Mouse (Mus musculus): ENCODE data around the gene Ndufa8. TPM values are rescaled to one million over a fixed set of nuclear protein-coding genes. Genes with fewer than 3 reads are reported as not detected.

The Ndufa8 gene
- total RNA-seq, 2 experiments from 2014 or later, result 208 to 312 TPM

- DNase-seq (ENCODE audit: low spot score in 2 of 2), result no peak
Observed at GRCm38 (mm10) chr2:36049567-36049954, 355 bp upstream of the Ndufa8 start.

GRCm38 (mm10) chr2:36048164-36048563, 1.0 kb downstream of the Ndufa8 start:
- no peak for DNase-seq (ENCODE audit: low spot score in 2 of 2)

GRCm38 (mm10) chr2:36040872-36041271, 8.3 kb downstream of the Ndufa8 start:
- no peak for DNase-seq (ENCODE audit: low spot score in 2 of 2)

- DNase-seq (ENCODE audit: low spot score in 2 of 2), result no peak
Observed at GRCm38 (mm10) chr2:36039297-36039985, 9.8 kb downstream of the Ndufa8 start.

- DNase-seq (ENCODE audit: low spot score in 2 of 2), result no peak
Observed at GRCm38 (mm10) chr2:36035413-36036081, 13.7 kb downstream of the Ndufa8 start.

- DNase-seq (ENCODE audit: low spot score in 2 of 2), result no peak
Observed at GRCm38 (mm10) chr2:36034898-36035297, 14.3 kb downstream of the Ndufa8 start.

GRCm38 (mm10) chr2:36033966-36034365, 15.2 kb downstream of the Ndufa8 start:
- DNase-seq (ENCODE audit: low spot score in 2 of 2), result no peak

- DNase-seq (ENCODE audit: low spot score in 2 of 2), result no peak
Observed at GRCm38 (mm10) chr2:36032884-36033283, 16.3 kb downstream of the Ndufa8 start.

- peak; percentile 18 to 49 for DNase-seq (ENCODE audit: low spot score in 2 of 2)
Observed at GRCm38 (mm10) chr2:36023291-36023690, 25.9 kb downstream of the Ndufa8 start.

GRCm38 (mm10) chr2:36021385-36022159, 27.6 kb downstream of the Ndufa8 start:
- DNase-seq (ENCODE audit: low spot score in 2 of 2), result peak; percentile 59 to 70

GRCm38 (mm10) chr2:36013010-36013409, 36.2 kb downstream of the Ndufa8 start:
- peak in 1 of 2 experiments; percentile 8 for DNase-seq (ENCODE audit: low spot score in 2 of 2)

GRCm38 (mm10) chr2:36011331-36011825, 37.8 kb downstream of the Ndufa8 start:
- no peak for DNase-seq (ENCODE audit: low spot score in 2 of 2)

GRCm38 (mm10) chr2:36010579-36010978, 38.6 kb downstream of the Ndufa8 start:
- DNase-seq (ENCODE audit: low spot score in 2 of 2), result no peak

- peak; percentile 64 to 70 for DNase-seq (ENCODE audit: low spot score in 2 of 2)
Observed at GRCm38 (mm10) chr2:36009386-36009785, 39.8 kb downstream of the Ndufa8 start.

GRCm38 (mm10) chr2:36008071-36008470, 41.1 kb downstream of the Ndufa8 start:
- peak in 1 of 2 experiments; percentile 47 for DNase-seq (ENCODE audit: low spot score in 2 of 2)

- no peak for DNase-seq (ENCODE audit: low spot score in 2 of 2)
Observed at GRCm38 (mm10) chr2:36002188-36002587, 47.0 kb downstream of the Ndufa8 start.

- DNase-seq (ENCODE audit: low spot score in 2 of 2), result no peak
Observed at GRCm38 (mm10) chr2:36000390-36000789, 48.8 kb downstream of the Ndufa8 start.

- no peak for DNase-seq (ENCODE audit: low spot score in 2 of 2)
Observed at GRCm38 (mm10) chr2:35999212-35999611, 50.0 kb downstream of the Ndufa8 start.

- DNase-seq (ENCODE audit: low spot score in 2 of 2), result no peak
Observed at GRCm38 (mm10) chr2:35998416-35998815, 50.8 kb downstream of the Ndufa8 start.

- DNase-seq (ENCODE audit: low spot score in 2 of 2), result no peak
Observed at GRCm38 (mm10) chr2:35996753-35997152, 52.5 kb downstream of the Ndufa8 start.

- no peak for DNase-seq (ENCODE audit: low spot score in 2 of 2)
Observed at GRCm38 (mm10) chr2:35994303-35994702, 54.9 kb downstream of the Ndufa8 start.

GRCm38 (mm10) chr2:35993481-35993880, 55.7 kb downstream of the Ndufa8 start:
- no peak for DNase-seq (ENCODE audit: low spot score in 2 of 2)
